Mouse (Mus musculus) ovary, postnatal 36 days (tissue): ENCODE measurements around the gene Ptbp3.

Experiments used
- DNase-seq: peaks from one replicate; pipeline ENCODE4 v3.0.0; 2022; ENCODE audit warnings: low spot score, mixed read lengths

Gene Ptbp3

GRCm38 (mm10) chr4:59555177-59555576, 6.0 kb upstream of the Ptbp3 start:
- DNase-seq: no peak

GRCm38 (mm10) chr4:59553576-59553975, 4.4 kb upstream of the Ptbp3 start:
- DNase-seq: no peak

GRCm38 (mm10) chr4:59552835-59553234, 3.7 kb upstream of the Ptbp3 start:
- no peak for DNase-seq

- no peak for DNase-seq
Observed at GRCm38 (mm10) chr4:59551901-59552300, 2.7 kb upstream of the Ptbp3 start.

- DNase-seq: no peak
Observed at GRCm38 (mm10) chr4:59549977-59550560, 905 bp upstream of the Ptbp3 start.

GRCm38 (mm10) chr4:59548560-59549174, 497 bp downstream of the Ptbp3 start:
- peak; percentile 79 for DNase-seq

GRCm38 (mm10) chr4:59548011-59548559, 1.1 kb downstream of the Ptbp3 start:
- DNase-seq: no peak

GRCm38 (mm10) chr4:59547136-59547889, 1.9 kb downstream of the Ptbp3 start:
- no peak for DNase-seq

GRCm38 (mm10) chr4:59546285-59547071, 2.7 kb downstream of the Ptbp3 start:
- no peak for DNase-seq

GRCm38 (mm10) chr4:59544654-59545053, 4.5 kb downstream of the Ptbp3 start:
- DNase-seq: no peak

GRCm38 (mm10) chr4:59543006-59543405, 6.2 kb downstream of the Ptbp3 start:
- DNase-seq: no peak

GRCm38 (mm10) chr4:59536281-59536680, 12.9 kb downstream of the Ptbp3 start:
- DNase-seq: no peak

GRCm38 (mm10) chr4:59535624-59536023, 13.5 kb downstream of the Ptbp3 start:
- DNase-seq: no peak

- no peak for DNase-seq
Observed at GRCm38 (mm10) chr4:59533268-59533667, 15.9 kb downstream of the Ptbp3 start.

GRCm38 (mm10) chr4:59531172-59531571, 18.0 kb downstream of the Ptbp3 start:
- no peak for DNase-seq

- DNase-seq: no peak
Observed at GRCm38 (mm10) chr4:59527470-59527869, 21.7 kb downstream of the Ptbp3 start.

GRCm38 (mm10) chr4:59526728-59527127, 22.4 kb downstream of the Ptbp3 start:
- DNase-seq: no peak

- DNase-seq: no peak
Observed at GRCm38 (mm10) chr4:59524875-59525274, 24.3 kb downstream of the Ptbp3 start.

- DNase-seq: no peak
Observed at GRCm38 (mm10) chr4:59510321-59510720, 38.8 kb downstream of the Ptbp3 start.

GRCm38 (mm10) chr4:59509558-59509957, 39.6 kb downstream of the Ptbp3 start:
- DNase-seq: no peak

GRCm38 (mm10) chr4:59507766-59508165, 41.4 kb downstream of the Ptbp3 start:
- no peak for DNase-seq

GRCm38 (mm10) chr4:59506704-59507103, 42.5 kb downstream of the Ptbp3 start:
- no peak for DNase-seq
